Mouse (Mus musculus) heart, postnatal 0 days (tissue): Measurements from ENCODE around the gene Gm9958. TPM values are rescaled to one million over a fixed set of nuclear protein-coding genes. Genes with fewer than 3 reads are reported as not detected.

Experiments
- ATAC-seq: fragments of 200-750 bp; cut with Nextera tagmentation; 2 replicates; pipeline ENCODE4 v1.8.0; 2017; ENCODE audit warnings: low read depth, moderate number of reproducible peaks, moderate library complexity; ENCODE audit not compliant: insufficient read depth
- DNase-seq: peaks from one replicate; pipeline ENCODE4 v3.0.0-alpha.2; 2016; ENCODE audit warnings: low spot score
- H3K27ac ChIP-seq: fragments of 300-500 bp; sonication (generic); 2 replicates; pipeline ENCODE4 v1.5.1; 2014; ENCODE audit warnings: low read depth, mild to moderate bottlenecking
- H3K27me3 ChIP-seq: fragments of 300-500 bp; sonication (generic); 2 replicates; pipeline ENCODE4 v1.6.1; 2014; ENCODE audit warnings: low read length, mixed read lengths; ENCODE audit not compliant: control insufficient read depth, insufficient read depth
- H3K36me3 ChIP-seq: fragments of 300-500 bp; sonication (generic); replicated peaks from 2 replicates; pipeline ENCODE4 v1.6.1; 2014; ENCODE audit warnings: low read length, mixed read lengths; ENCODE audit not compliant: control insufficient read depth, insufficient read depth
- H3K4me1 ChIP-seq: fragments of 300-500 bp; sonication (generic); 2 replicates; pipeline ENCODE4 v1.6.1; 2014; ENCODE audit warnings: antibody characterized with exemption; ENCODE audit not compliant: control insufficient read depth, insufficient read depth
- H3K4me2 ChIP-seq: fragments of 300-500 bp; sonication (generic); 2 replicates; pipeline ENCODE4 v1.6.1; 2014; ENCODE audit warnings: low read depth, mild to moderate bottlenecking, low read length, moderate library complexity
- H3K4me3 ChIP-seq: fragments of 300-500 bp; sonication (generic); 2 replicates; pipeline ENCODE4 v1.5.1; 2014; ENCODE audit warnings: low read depth, low read length
- H3K9ac ChIP-seq: fragments of 300-500 bp; sonication (generic); replicated peaks from 2 replicates; pipeline ENCODE4 v1.6.1; 2014; ENCODE audit warnings: low read depth, low read length, mixed read lengths
- H3K9me3 ChIP-seq: fragments of 300-500 bp; sonication (generic); replicated peaks from 2 replicates; pipeline ENCODE4 v1.6.1; 2016; ENCODE audit warnings: low read length; ENCODE audit not compliant: control insufficient read depth
- CTCF ChIP-seq: IDR thresholded peaks from 2 replicates; pipeline ENCODE4 v1.5.1; 2016; ENCODE audit warnings: antibody characterized with exemption, control low read depth, low read depth
- EP300 ChIP-seq: IDR thresholded peaks from 2 replicates; pipeline ENCODE4 v1.6.1; 2016; ENCODE audit warnings: antibody characterized with exemption, low read depth
- WGBS: fragments of 180-500 bp; shearing (Covaris S2); extraction: QIAGEN DNeasy Blood & Tissue Kit; methylation state at CpG from one replicate; pipeline ENCODE4 v1.1.7; 2014; 5-methylcytosine and 5-hydroxymethylcytosine counted together
- polyA plus RNA-seq: library from polyadenylated mRNA; unstranded; fragments of >200 nt; fragmentation: Nextera tagmentation; extraction: Ambion mirVana; gene quantifications from 2 replicates; pipeline ENCODE4 v1.2.1, GENCODE M21; 2015
- total RNA-seq: library from RNA; depleted of rRNA; stranded (reverse); fragments of >200 nt; gene quantifications from 2 replicates; pipeline ENCODE4 v1.2.3, GENCODE M21; 2014; ENCODE audit warnings: low replicate concordance; rRNA removed

The Gm9958 gene
- total and polyA plus RNA-seq, 2 experiments from 2014 or later: 0.34 to 3.4 TPM

GRCm38 (mm10) chr5:90414142-90414924 lies 47.3 kb downstream of the Gm9958 start:
- no peak overlapping the region for H3K4me3 ChIP-seq
- WGBS: 73% methylated on average over 8 of the region's 8 CpGs
- no peaks in the 10 kb centered on the region for H3K9me3 ChIP-seq
- no peak overlapping the region for H3K4me2 ChIP-seq
- no peak for TF ChIP-seq EP300
- no peak for TF ChIP-seq CTCF
- no peaks in the 10 kb centered on the region for H3K4me1 ChIP-seq
- no peaks in the 10 kb centered on the region for H3K27me3 ChIP-seq
- DNase-seq (no peak), ATAC-seq (no peak)
- H3K36me3 ChIP-seq: no peaks in the 10 kb centered on the region
- H3K9ac ChIP-seq: no peak overlapping the region
- H3K27ac ChIP-seq: no peak overlapping the region

GRCm38 (mm10) chr5:90414925-90415295 lies 47.9 kb downstream of the Gm9958 start:
- H3K4me2 ChIP-seq: no peak overlapping the region
- H3K27ac ChIP-seq: no peak overlapping the region
- no peak for DNase-seq
- no peaks in the 10 kb centered on the region for H3K36me3 ChIP-seq
- H3K27me3 ChIP-seq: no peaks in the 10 kb centered on the region
- H3K4me3 ChIP-seq: no peak overlapping the region
- WGBS: 52% methylated on average over 6 of the region's 6 CpGs
- no peaks in the 10 kb centered on the region for H3K9me3 ChIP-seq
- no peak for TF ChIP-seq CTCF
- TF ChIP-seq EP300: no peak
- H3K9ac ChIP-seq: no peak overlapping the region
- no peak for ATAC-seq
- no peaks in the 10 kb centered on the region for H3K4me1 ChIP-seq

Other genes with a start within 250 kb of the Gm9958 start
- 32.0 and 47.6 TPM in 2 replicates for gene Cox18, start 143.2 kb upstream of the Gm9958 start, total RNA-seq
- 24.8 TPM in 2 replicates for gene Cox18, start 143.2 kb upstream of the Gm9958 start, polyA plus RNA-seq
- 45.0 and 49.0 TPM in 2 replicates for gene Ankrd17, start 627 bp upstream of the Gm9958 start, total RNA-seq
- 12.5 and 13.0 TPM in 2 replicates for gene Ankrd17, start 627 bp upstream of the Gm9958 start, polyA plus RNA-seq
- 31.3 and 32.2 TPM in 2 replicates for gene Alb, start 93.7 kb downstream of the Gm9958 start, total RNA-seq
- gene Alb, start 93.7 kb downstream of the Gm9958 start, polyA plus RNA-seq: 0.40 and 1.2 TPM in 2 replicates
- 6.1 and 6.4 TPM in 2 replicates for gene Afp, start 123.5 kb downstream of the Gm9958 start, total RNA-seq
- 0.25 and 0.51 TPM in 2 replicates for gene Afp, start 123.5 kb downstream of the Gm9958 start, polyA plus RNA-seq
- gene Afm, start 151.7 kb downstream of the Gm9958 start, total RNA-seq: not detected in 2 replicates
- not detected in 2 replicates for gene Afm, start 151.7 kb downstream of the Gm9958 start, polyA plus RNA-seq
- gene 5830473C10Rik, start 193.9 kb downstream of the Gm9958 start, total RNA-seq: not detected in 2 replicates
- not detected in 2 replicates for gene 5830473C10Rik, start 193.9 kb downstream of the Gm9958 start, polyA plus RNA-seq